Mouse (Mus musculus) limb, embryonic 11.5 days (tissue): ENCODE measurements at regions not wholly inside any gene's neighbourhood (a gene's known extent, or its start where the extent isn't known, plus 50 kb on each side); places are given as distances from the start of the nearest gene placed in this dataset.
"Not testable (repeated sequence)": the region's sequence is repeated elsewhere in the genome, so short reads cannot be mapped to it uniquely, and the experiment has no call there.

Experiments
- ATAC-seq: fragments of 200-750 bp; cut with Nextera tagmentation; 2 replicates; pipeline ENCODE4 v1.8.0; 2017; ENCODE audit warnings: low read depth; ENCODE audit not compliant: insufficient number of reproducible peaks, low FRiP score, low TSS enrichment
- DNase-seq: peaks from one replicate; pipeline ENCODE4 v3.0.0-alpha.2; 2015; ENCODE audit warnings: low spot score
- H3K27ac ChIP-seq: fragments of 300-500 bp; sonication (generic); replicated peaks from 2 replicates; pipeline ENCODE4 v1.5.1; 2014; ENCODE audit warnings: low read depth, mild to moderate bottlenecking, low read length
- H3K27me3 ChIP-seq: fragments of 300-500 bp; sonication (generic); 2 replicates; pipeline ENCODE4 v1.6.1; 2014; ENCODE audit warnings: mild to moderate bottlenecking, low read length, mixed read lengths; ENCODE audit not compliant: control insufficient read depth, insufficient read depth
- H3K36me3 ChIP-seq: fragments of 300-500 bp; sonication (generic); 2 replicates; pipeline ENCODE4 v1.6.1; 2014; ENCODE audit warnings: mild to moderate bottlenecking, low read length, moderate library complexity, mixed read lengths; ENCODE audit not compliant: control insufficient read depth, insufficient read depth
- H3K4me1 ChIP-seq: fragments of 300-500 bp; sonication (generic); 2 replicates; pipeline ENCODE4 v1.6.1; 2014; ENCODE audit warnings: low read length, mixed read lengths; ENCODE audit not compliant: control insufficient read depth, insufficient read depth
- H3K4me2 ChIP-seq: fragments of 300-500 bp; sonication (generic); 2 replicates; pipeline ENCODE4 v1.6.1; 2014; ENCODE audit warnings: low read depth, mild to moderate bottlenecking, moderate library complexity; ENCODE audit not compliant: severe bottlenecking
- H3K4me3 ChIP-seq: fragments of 300-500 bp; sonication (generic); 2 replicates; pipeline ENCODE4 v1.5.1; 2014; ENCODE audit warnings: low read depth, low read length
- H3K9ac ChIP-seq: fragments of 300-500 bp; sonication (generic); 2 replicates; pipeline ENCODE4 v1.6.1; 2014; ENCODE audit warnings: mild to moderate bottlenecking, low read length
- H3K9me3 ChIP-seq: fragments of 300-500 bp; sonication (generic); 2 replicates; pipeline ENCODE4 v1.6.1; 2016; ENCODE audit warnings: low read length; ENCODE audit not compliant: control insufficient read depth
- WGBS: fragments of 180-500 bp; shearing (Covaris S2); extraction: QIAGEN DNeasy Blood & Tissue Kit; methylation state at CpG from one replicate; pipeline ENCODE4 v1.1.7; 2014; 5-methylcytosine and 5-hydroxymethylcytosine counted together

- Histone ChIP-seq H3K4me1 (no peaks in the 10 kb centered on the region), H3K9ac (no peak overlapping the region), H3K4me3 (no peak overlapping the region), H3K9me3 (no peaks in the 10 kb centered on the region), H3K4me2 (no peak overlapping the region), H3K27me3 (no peaks in the 10 kb centered on the region), H3K27ac (no peak overlapping the region), H3K36me3 (no peaks in the 10 kb centered on the region)
- ATAC-seq = no peak
- WGBS = 93% methylated on average over 3 of the region's 3 CpGs
- DNase-seq = no peak
Observed at GRCm38 (mm10) chr5:51946062-51946461, 244.3 kb downstream of the Dhx15 start.

DNA sequence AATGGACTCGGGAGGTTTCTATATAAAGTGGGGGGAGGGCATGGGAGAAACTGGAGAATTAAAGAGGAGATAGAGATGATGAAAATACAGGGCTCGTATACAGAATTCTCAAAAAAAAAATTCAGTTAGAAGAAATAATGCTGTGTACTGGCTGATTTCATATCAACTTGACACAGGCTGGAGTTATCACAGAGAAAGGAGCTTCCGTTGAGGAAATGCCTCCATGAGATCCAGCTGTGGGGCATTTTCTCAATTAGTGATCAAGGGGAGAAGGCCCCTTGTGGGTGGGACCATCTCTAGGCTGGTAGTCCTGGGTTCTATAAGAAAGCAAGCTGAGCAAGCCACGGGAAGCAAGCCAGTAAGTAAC, 248.4 kb downstream of the Dhx15 start:
- WGBS = 70% methylated on average over 4 of the region's 4 CpGs
- not testable (repeated sequence) for H3K9me3 ChIP-seq

DNA sequence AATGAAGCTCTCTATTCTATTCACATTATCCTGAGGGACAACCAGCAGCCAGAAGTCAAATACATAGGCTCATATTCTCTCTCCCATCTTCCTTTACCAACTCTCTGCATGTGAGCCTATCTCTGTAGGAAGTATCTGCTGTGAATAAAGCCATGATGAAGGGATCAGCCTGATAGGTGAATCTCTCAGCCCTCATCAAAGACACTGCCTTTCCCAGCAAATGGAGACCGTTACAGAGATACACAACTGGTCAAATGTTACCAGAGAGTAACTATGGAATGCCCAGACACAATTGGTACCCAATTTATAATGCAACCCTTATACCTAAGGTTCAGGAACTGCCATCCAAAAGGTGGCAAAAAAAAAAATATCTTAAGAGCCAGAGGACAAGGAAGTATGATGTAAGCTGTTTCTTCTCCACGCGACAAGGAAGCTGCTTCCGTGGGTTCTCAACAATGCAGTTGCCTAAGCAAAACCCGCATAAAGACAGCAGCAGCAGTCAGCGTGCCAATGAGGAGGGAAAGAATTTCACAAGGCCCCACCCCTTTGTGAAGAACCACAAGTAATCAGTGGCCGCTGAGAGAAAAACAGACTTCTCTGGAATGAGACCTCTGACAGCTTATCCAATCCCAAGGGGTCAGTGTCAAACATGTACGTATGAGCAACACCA, 248.9 kb downstream of the Dhx15 start:
- H3K9me3 ChIP-seq = no peaks in the 10 kb centered on the region
- DNase-seq (no peak), ATAC-seq (no peak)
- no peaks in the 10 kb centered on the region for H3K27me3 ChIP-seq
- H3K4me3 ChIP-seq = no peak overlapping the region
- no peaks in the 10 kb centered on the region for H3K36me3 ChIP-seq
- no peak overlapping the region for H3K27ac ChIP-seq
- H3K4me1 ChIP-seq = no peaks in the 10 kb centered on the region
- 72% methylated on average over 8 of the region's 8 CpGs for WGBS
- H3K9ac ChIP-seq = no peak overlapping the region
- no peak overlapping the region for H3K4me2 ChIP-seq

More for the DNA sequence above, 248.4 kb downstream of the Dhx15 start:
- not testable (repeated sequence) for ATAC-seq, H3K4me1 ChIP-seq, DNase-seq, H3K9ac ChIP-seq, H3K4me3 ChIP-seq, H3K4me2 ChIP-seq, H3K27me3 ChIP-seq, H3K36me3 ChIP-seq, H3K27ac ChIP-seq

- Histone ChIP-seq H3K9me3 (no peaks in the 10 kb centered on the region), H3K9ac (no peak overlapping the region), H3K36me3 (no peaks in the 10 kb centered on the region), H3K4me3 (no peak overlapping the region), H3K4me1 (no peaks in the 10 kb centered on the region), H3K4me2 (no peak overlapping the region), H3K27me3 (no peaks in the 10 kb centered on the region), H3K27ac (no peak overlapping the region)
- DNase-seq (no peak), ATAC-seq (no peak)
- 85% methylated on average over 6 of the region's 6 CpGs for WGBS
Observed at GRCm38 (mm10) chr5:51938845-51939244, 251.5 kb downstream of the Dhx15 start.

- 84% methylated on average over 6 of the region's 6 CpGs for WGBS
Observed at GRCm38 (mm10) chr5:51937320-51937719, 253.0 kb downstream of the Dhx15 start.

GRCm38 (mm10) chr5:51935391-51936354, 254.6 kb downstream of the Dhx15 start:
- Histone ChIP-seq H3K9ac (no peak overlapping the region), H3K9me3 (no peaks in the 10 kb centered on the region), H3K36me3 (no peaks in the 10 kb centered on the region), H3K4me2 (no peak overlapping the region), H3K4me3 (no peak overlapping the region), H3K27ac (no peak overlapping the region), H3K4me1 (no peaks in the 10 kb centered on the region), H3K27me3 (no peaks in the 10 kb centered on the region)
- ATAC-seq (no peak), DNase-seq (no peak)
- 84% methylated on average over 17 of the region's 17 CpGs for WGBS

More at GRCm38 (mm10) chr5:51937320-51937719, 253.0 kb downstream of the Dhx15 start:
- H3K9ac ChIP-seq = no peak overlapping the region
- no peaks in the 10 kb centered on the region for H3K27me3 ChIP-seq
- no peak overlapping the region for H3K4me2 ChIP-seq
- H3K4me3 ChIP-seq = no peak overlapping the region
- no peak overlapping the region for H3K27ac ChIP-seq
- H3K9me3 ChIP-seq = no peaks in the 10 kb centered on the region
- no peak for DNase-seq
- H3K36me3 ChIP-seq = no peaks in the 10 kb centered on the region
- no peaks in the 10 kb centered on the region for H3K4me1 ChIP-seq
- ATAC-seq = no peak

GRCm38 (mm10) chr5:51934910-51935309, 255.4 kb downstream of the Dhx15 start:
- Histone ChIP-seq H3K4me1 (no peaks in the 10 kb centered on the region), H3K4me2 (no peak overlapping the region), H3K4me3 (no peak overlapping the region), H3K27ac (no peak overlapping the region), H3K27me3 (no peaks in the 10 kb centered on the region), H3K36me3 (no peaks in the 10 kb centered on the region), H3K9me3 (no peaks in the 10 kb centered on the region), H3K9ac (no peak overlapping the region)
- no peak for ATAC-seq
- WGBS = 85% methylated on average over 4 of the region's 4 CpGs
- DNase-seq = no peak

- DNase-seq (no peak), ATAC-seq (no peak)
- H3K27ac ChIP-seq = no peak overlapping the region
- 100% methylated on average over 1 of the region's 1 CpGs for WGBS
- no peak overlapping the region for H3K4me3 ChIP-seq
- no peaks in the 10 kb centered on the region for H3K4me1 ChIP-seq
- no peaks in the 10 kb centered on the region for H3K27me3 ChIP-seq
- H3K9ac ChIP-seq = no peak overlapping the region
- no peaks in the 10 kb centered on the region for H3K9me3 ChIP-seq
- no peak overlapping the region for H3K4me2 ChIP-seq
- no peaks in the 10 kb centered on the region for H3K36me3 ChIP-seq
Observed at GRCm38 (mm10) chr5:51933331-51933730, 257.0 kb downstream of the Dhx15 start.
